Mouse (Mus musculus): ENCODE data around the gene Ube2l6.

The Ube2l6 gene

DNA sequence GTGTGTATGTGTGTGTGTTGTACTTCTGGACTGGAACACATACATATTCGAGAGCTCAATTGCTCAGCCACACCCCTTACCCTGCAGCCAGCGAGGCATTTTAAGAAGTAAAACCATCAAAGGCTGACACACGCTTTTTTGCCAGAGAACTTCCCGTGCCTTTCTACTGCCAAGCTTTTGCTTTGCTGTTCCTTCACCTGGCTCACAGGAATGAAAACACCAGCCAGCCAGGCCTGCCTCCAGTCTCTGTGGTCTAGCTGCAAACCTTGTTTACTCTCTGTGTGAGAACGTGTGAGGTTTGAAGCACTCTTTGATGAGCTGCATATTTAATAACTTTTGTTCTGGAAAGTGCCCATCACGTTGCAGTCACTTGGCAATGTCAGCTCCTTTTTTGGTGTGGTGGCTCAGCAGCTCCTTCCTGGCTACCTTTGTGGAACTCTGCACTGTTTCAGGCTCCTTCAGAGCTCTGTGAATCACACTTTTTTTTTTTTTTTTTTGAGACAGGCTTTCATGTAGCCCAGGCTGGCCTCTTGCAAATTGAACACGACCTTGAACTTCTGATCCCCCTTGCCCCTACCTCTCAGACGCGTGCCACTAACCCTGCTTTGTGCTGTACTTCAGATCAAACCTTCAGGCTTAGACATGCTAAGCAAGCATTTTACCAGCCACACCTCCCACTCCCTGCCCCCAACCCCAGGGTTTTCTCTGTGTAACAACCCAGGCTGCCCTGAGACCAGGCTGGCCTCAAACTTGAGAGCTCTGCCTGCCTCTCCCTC lies 39.4 kb downstream of the Ube2l6 start:
- no peak for DNase-seq (ENCODE audit: low read depth)

DNA sequence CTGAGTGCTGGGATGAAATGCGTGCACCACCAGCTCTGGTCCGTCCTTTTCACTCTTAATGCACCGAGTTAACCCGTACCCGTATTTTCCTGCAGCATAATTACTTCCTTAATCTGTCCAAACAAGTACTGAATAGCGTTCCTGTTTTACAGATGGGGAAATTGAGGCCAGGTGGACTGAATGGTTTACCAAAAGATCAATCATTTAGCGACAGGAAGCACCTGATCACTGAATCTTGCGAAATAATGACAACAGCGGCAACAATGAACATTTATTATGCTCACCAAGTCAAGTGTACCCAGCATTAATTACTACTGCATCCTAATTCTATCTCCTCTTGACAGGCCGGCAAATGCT lies 39.9 kb downstream of the Ube2l6 start, which contains the start of gene Slc43a1:
Slc43a1 (plus strand) TSS at position 258 of the 357 bp plus-strand sequence.
- no peak for DNase-seq (ENCODE audit: low read depth)

DNA sequence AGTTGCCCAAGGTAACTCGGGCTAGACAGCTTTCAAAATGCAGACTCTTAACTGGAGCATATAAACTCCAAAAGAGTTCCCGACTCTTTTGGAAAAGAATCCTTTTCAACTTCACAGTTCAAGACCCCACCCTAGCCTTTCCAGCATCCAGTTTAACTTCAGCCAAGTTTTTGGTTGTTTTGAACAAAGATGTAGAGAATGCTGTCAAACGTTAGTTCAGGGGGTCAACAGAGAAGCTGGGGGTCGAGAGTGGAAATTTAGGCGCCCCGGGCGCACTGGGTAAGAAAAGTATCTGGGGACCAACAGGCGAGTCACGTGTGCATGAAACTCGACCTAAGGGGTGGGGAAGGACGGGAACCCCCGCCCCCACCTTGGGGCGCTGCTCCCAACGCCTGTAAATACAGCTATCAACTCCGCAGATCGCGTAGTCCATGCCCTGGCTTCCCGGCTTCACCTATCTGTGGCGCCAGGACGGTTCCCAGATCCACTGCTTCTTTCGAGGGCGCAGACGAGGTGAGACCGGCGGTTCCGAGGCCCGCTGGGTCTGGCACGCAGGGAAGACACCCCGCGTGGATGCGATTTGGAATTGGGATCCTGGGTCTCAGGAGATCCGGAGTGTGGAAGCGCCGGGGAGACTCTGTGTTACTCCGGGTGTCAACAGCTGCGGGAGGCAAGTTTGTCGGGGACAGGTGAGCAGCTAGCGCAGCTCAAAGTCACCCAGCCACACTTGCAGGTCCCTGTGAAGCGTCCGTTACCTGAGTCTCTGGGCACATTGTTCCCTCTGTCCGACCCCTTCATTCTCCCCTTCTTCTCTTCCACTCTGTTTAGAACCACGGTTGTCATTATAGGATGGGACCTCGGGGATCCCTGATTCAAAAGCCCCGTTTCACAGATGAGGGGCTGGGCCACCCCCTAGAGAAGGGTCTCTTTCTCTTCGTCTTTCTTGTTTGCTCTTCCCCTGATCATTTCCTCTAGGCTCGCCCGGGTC lies 40.7 kb downstream of the Ube2l6 start:
- no peak for DNase-seq (ENCODE audit: low read depth)

DNA sequence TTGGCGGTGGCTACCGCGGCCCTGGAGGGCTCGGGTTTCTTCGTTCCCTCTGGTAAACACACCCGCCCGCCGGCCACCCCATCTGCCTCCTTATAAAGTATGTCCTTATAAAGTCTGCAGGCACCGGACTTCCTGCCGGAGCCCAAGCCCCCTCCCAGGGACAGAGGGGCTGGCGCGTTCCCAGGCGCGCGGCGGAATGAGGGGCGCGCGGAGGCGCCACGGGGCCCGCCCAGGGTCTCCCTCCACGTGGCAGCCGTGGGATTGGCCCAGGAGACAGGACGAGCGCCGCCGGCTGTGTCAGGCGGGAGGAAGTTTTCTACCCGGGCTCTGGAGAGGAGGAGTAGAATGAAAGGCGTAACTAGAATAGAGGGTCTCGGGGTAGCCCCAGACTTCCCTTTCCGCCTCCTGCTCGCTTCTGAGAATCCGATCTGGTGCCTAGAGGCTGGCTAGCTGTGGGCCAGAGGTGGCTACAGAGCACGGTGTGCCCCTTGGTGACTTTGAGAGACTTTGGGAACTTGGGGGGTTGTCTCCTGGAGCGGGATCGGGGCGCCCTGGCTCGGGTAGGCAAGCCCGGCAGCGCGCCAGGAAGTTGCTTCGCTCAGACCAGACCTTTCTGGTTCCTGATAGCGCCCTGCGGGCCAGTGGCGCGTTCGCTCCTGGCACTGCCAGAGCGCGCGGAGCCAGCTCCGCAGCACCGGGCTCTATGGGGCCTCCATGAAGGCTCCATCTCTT lies 41.6 kb downstream of the Ube2l6 start:
- no peak for DNase-seq (ENCODE audit: low read depth)

DNA sequence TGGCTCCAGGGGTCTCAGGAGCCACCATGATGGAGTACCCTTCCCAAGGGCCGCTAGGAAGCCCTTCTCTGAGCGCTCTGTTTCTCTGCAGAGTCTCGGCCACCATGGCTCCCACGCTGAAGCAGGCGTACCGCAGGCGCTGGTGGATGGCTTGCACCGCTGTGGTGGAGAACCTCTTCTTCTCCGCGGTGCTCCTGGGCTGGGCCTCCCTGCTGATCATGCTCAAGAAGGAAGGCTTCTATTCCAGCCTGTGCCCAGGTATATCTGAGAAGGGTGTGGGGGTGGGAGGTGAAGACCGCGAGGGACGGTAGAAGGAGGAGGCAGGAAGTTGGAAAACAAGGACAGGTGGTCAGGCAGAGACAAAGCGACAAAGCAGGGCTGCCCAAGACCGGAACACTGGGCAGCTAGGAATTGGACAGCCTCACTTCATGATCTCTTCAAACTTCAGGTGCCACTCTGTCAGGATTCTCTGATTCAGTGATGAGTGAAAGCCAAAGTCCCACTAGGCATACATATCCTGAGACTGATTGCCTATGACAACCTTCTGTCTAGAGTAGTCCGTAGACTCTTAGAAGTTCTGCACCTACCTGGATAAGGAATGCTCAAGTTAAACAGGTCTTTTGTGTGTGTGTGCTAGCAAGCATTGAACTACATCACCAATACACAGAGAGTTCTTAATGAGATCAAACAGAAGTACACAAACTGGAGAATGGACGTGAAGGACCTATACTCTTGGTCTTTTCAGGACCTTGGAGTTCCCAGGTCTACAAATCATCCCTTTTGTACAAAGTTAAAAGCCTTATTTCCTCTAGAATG lies 42.3 kb downstream of the Ube2l6 start:
- DNase-seq (ENCODE audit: low read depth), result no peak

DNA sequence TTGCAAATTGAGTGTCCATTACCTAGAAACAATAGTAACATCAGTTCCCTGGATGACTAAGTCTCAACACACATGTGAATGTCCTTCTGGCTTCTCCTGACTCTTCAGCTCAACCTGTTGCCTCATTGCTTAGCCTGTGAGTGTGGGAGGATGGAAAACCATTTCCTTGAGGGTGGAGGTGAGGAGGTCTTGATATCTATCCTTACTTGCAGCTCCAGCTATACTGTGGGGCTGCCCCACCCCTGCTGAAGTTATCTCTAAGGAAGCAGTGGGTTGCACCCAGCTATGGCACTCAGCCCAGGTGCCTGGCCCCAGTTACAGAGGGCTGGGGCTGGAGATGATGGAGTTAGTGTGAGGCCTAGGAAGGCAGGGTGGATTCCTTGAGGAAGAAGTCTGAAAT lies 43.3 kb downstream of the Ube2l6 start:
- DNase-seq (ENCODE audit: low read depth), result no peak

DNA sequence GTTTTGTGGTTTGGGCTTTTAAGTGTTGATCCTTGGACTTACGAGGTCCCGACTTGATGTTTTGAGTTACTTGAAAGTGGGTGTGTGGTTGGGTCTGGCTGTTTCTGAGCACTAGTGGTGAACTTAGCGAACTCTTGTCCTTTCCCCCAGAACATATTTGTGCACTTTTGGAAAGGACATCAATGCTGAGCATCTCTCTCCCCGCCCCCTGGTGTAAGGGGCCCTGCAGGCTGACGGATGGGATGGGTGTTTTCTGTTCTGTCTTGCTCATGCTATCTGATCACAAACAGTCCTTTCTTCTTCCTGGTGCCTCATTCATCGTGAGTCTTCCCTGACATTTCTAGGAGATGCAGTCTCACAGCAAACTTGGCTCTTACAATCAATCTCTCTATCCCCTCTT lies 45.0 kb downstream of the Ube2l6 start:
- no peak for DNase-seq (ENCODE audit: low read depth)

DNA sequence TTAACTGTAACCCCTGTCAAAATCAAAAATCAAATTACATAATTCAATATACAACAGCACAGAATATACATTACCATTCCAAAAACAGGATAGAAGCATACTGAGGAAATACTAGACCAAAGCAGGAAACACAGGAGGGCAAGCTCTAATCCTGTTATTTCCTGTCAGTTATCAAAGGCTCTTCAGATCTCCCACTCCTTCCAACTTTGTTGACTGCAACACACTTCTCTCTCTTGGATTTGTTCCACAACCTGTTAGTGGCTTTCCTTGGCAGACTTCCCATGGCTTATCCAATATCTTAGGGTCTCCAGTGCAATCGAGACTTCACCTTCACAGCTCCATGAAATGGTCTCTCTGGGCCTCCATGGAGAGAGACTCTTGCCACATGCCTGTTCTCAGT lies 46.6 kb downstream of the Ube2l6 start:
- DNase-seq (ENCODE audit: low read depth), result no peak

DNA sequence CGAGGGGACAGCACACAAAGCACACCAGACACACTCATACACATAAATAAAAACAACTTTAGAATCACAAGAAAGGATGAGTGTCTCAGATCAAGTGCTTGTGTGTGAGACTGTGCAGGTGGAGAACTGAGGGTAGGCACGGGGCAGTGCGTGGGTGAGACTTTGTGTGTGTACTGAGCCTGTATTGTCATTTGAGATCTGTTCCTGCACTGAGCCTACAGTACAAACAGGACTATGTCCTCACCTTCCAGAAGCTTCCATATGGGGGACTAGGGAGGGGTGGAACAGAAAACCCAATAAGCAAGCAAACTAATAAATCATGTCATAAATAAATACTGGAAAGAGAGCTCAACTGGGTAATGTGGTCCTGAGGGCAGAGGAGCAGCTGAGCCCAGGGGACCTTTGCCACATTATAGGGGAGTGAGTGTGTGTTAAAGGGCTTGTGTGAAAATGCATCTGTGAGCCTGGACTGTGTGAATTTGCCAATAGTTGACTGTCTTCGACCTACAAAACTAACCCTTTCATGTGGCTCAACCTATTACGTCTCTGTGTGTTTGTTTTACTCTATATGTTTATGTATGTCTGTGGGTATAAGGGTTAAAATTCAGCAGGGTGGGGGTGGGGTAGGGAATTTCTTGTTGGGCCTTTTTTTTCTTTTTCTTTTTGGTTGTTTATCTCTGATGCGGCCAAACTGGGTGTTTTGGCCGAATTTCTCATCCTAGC lies 51.9 kb downstream of the Ube2l6 start:
- no peak for DNase-seq (ENCODE audit: low read depth)

DNA sequence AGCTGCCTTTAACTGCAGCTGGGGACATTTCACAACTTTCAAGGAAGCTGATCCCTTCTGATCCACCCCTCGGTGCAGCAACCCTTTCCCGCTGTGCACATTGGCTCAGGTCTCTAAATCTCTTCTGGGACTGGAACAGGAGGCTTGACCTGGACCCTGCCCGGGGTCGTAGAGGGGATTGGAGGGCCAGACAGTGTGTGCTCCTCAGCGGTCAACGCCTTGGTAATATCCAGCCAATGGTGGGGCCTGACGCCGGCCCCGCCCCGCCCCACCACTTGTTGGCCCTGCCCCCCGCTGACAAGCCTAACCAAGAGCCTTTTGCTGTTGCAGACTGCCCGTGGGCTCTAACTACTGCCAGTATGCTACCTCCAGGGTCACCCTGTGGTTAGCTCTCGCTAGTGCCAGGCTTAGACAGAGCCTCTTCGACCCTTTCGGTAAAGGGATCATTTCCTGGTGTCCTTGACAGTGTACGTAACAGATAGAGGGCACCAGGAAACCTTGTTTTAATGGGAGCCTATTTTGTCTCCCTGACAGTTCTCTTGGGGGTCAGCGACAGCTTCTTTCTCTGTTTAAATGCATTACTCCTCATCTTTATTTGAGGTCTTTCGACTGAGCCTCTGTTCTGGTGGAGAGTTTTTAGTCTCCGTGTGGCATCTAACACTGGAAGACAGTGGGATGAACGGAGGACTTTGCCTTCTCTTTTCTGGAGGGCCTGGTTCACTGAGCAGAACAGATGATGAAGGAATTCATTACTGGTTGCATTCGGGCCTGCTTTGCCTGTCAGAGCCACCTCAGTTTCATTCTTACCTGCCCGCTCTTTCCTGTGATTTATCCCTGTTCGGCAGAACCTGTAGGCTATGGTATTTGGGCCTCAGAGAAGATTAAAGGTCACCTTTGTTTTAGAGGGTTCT lies 52.8 kb downstream of the Ube2l6 start:
- no peak for DNase-seq (ENCODE audit: low read depth)

DNA sequence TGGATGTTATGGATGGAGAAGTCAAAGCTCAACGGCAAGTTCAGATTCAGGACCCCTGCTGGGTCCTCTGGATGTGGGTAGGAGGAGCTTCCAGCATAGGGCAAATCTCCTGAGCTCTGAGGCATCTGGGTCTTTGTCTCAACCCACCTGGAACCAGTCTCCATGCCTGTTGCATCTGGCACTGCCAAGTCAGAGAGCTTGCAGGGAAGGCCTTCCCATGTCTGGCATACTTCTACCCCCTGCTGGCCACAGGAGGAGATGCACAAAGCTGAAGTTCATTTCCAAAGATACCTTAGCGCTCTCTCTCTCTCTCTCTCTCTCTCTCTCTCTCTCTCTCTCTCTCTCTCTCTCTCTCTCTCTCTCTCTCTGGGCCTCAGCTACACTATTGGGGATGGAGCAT lies 57.1 kb downstream of the Ube2l6 start:
- DNase-seq (ENCODE audit: low read depth), result no peak

DNA sequence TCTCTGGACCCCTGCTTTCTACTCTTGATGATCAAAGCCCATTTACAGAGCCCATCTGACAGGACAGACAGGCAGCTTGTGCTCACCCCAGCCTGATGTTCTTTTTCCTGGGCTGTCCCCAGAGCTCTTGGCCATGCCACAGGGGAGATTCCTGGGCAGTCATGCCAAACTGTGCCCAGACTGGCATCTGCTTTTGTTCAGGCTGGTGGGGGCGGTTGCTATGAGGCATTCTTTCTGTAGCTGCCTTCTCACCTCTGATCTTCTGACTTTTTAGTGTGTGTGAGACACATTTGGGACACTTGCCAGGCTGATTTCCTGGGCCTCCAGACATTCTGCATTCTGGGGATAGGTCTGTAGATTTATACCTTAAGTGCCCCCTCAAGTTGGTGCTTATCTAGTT lies 59.9 kb downstream of the Ube2l6 start:
- DNase-seq (ENCODE audit: low read depth), result no peak

All from fibroblast of lung, adult 2 months (primary cell).